Mouse (Mus musculus) small intestine, adult 2 months (tissue): ENCODE results near the gene Sdad1.

Experiments
- CTCF ChIP-seq: fragments of 200-500 bp; IDR thresholded peaks from 2 replicates; pipeline ENCODE4 v1.5.1; 2012; ENCODE audit warnings: low read depth, mild to moderate bottlenecking, control low read depth, inconsistent platforms, low read length, moderate library complexity, mixed read lengths; ENCODE audit not compliant: insufficient replicate concordance, insufficient read length; ENCODE audit errors: extremely low read depth
- POLR2A ChIP-seq: fragments of 200-500 bp; IDR thresholded peaks from 2 replicates; pipeline ENCODE4 v1.6.1; 2012; ENCODE audit warnings: low read depth, mild to moderate bottlenecking, control low read depth, inconsistent platforms, low read length, moderate library complexity

- TF ChIP-seq CTCF (no peak), POLR2A (no peak; the same call in 1 of the 2 replicates)
Observed at GRCm38 (mm10) chr5:92353517-92353916, 43.2 kb upstream of the Sdad1 start.
